Mouse (Mus musculus): Measurements from ENCODE around the gene Cyp21a1.

GRCm38 (mm10) chr17:34795016-34795415 lies 9.3 kb downstream of the Cyp21a1 start:
- TF ChIP-seq EP300 (IDR thresholded peaks at IDR 0.05; ENCODE audit: low read depth), result no peak
- no peak for TF ChIP-seq CTCF (IDR thresholded peaks at IDR 0.05; ENCODE audit: low read depth)

Measured in liver, postnatal 0 days (tissue).